Mouse (Mus musculus): ENCODE data around the gene Prmt3. TPM values are rescaled to one million over a fixed set of nuclear protein-coding genes. Genes with fewer than 3 reads are reported as not detected.

Prmt3 gene
- total RNA-seq (2021), result 10 to 100 TPM; 47.5 to 49.2 TPM

DNA sequence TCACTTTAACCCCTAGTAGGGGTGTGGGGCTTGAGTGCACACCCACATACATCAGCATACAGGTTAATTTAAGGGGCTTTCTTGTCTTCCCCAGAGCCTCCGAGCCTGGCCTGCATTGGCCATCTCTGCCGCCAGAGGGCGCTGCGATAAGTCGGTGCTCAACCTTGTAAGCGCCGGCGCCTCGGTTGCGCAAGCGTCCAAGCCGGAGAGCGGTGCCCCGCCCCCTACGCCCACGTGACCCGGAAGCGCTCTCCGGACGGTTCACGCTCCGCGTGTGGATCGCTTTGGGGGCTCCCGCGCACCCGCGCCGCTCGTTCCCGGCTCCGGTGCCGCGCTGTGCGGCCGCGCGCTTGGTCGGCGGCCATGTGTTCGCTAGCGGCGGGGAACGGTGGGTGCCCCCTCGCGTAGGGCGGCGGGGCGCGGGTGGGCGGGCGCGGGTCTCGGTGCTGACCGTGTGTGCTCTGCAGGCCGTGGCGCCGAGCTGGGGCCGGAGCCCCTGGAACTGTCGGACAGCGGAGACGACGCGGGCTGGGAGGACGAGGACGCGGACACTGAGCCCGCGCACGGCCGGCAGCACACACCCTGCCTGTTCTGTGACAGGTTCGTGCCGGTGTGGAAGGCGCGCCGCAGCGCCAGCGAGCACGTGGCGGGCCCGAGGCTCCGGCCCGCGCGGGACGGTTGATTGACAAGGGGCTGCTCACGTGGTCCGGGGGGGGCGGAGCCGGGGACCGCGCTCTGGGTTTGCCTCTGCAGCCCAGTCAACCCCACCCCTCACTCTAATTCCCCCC is at the start of gene Prmt3:
Gene Prmt3, plus strand, starts transcription at position 233 of the 788 bp plus-strand sequence.
- intact Hi-C loops (cut with DNase I), result no loop called here
- peak; percentile 99 for DNase-seq

DNA sequence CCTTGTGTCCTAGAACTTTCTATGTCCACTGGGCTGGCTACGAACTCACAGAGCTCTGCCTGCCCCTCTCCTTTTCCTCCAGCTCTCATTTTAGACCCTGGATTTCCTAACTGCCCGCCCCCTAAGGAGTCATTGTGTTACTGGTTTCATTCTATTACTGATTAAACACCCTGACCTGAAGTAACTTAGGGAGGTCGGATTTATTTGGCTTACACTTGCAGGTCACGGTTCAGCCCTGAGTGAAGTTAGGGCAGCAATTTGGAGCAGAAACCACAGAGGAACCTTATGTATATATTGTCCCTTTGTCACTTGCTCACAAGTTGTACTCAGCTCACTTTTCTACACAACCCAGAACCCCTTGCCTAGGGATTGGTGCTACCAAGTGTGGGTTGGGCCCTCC is 43.8 kb upstream of the Prmt3 start:
- intact Hi-C loops (cut with DNase I), result no loop called here
- DNase-seq, result no peak

DNA sequence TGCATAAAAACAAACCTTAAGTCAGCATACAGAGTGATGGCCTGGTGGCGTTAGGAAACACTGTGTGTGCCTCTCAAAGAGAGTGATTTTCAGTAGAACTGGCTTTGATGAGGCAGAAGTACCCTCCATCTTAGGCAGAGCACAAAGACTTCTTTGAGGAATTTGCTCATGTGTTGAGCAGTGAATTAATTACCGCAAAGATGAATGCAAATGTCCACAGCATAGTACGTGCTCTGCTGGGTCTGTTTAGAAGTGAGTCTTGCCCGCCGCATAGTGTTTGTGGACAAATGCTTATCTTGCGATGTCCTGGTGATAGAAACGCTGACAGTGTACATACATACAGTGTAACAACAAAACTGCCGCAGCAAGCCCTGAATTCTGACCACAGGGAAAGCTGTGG is 38.7 kb upstream of the Prmt3 start:
- DNase-seq, result no peak
- intact Hi-C loops (cut with DNase I), result no loop called here

DNA sequence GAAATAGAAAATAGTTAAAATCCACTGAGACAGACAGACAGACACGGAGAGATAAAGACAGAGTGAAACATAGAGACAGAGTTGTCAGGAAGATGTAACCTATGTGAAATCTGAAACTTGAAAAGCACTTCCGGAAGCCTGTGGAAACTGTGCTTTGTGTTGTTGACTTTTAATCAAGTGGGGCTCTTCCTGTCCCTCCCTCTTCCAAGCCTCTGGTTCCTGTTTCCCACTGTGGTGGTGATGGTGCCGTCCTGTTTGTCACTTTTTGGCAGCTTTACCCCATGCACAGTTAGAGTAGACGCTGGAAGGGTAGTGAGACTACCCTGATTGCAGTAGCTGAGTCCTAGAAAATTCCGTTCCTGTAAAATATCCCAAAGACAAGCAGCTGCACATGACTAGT is 36.7 kb upstream of the Prmt3 start:
- intact Hi-C loops (cut with DNase I), result no loop called here
- no peak for DNase-seq

DNA sequence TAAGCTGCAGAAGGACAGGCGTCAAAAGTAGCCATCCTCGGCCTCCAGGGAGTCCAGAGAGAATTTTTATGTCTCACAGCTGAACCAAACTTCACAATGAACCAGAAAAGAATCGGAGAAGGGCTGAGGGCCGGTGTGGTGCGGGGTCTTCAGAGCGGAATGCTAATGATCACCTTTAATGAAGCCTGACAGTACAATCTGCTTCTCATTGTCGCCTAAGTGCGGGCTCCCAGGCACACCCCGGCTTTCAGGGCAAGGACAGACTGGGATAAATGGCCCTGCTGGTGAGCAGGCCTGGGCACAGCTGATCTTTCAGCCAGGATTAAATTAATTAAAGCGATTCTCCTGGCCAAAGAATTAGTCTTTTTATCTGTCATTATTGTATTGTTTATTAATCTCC is 36.2 kb upstream of the Prmt3 start:
- intact Hi-C loops (cut with DNase I), result no loop called here
- peak; percentile 30 for DNase-seq

DNA sequence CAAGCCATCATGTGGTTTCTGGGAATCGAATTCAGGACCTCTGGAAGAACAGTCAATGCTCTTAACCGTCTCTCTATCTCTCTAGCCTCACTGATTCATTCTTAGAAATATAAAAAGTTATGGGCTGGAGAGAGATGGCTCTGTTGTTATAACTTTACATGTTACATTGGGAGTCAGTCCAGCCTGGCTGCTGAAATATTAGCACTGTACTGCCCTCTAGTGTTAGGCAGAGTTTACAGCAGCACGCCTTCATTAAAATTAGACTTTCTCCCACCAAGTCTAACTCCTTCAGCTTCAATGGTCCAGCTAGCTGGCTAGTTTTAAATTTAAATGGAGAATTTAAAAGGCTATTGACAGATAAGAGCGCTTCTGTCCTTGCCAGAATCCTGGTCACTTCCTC is 27.0 kb upstream of the Prmt3 start:
- intact Hi-C loops (cut with DNase I), result loop anchor here (2.0 to 10.0 kb wide), 2 partner anchors 134 to 246 kb away; no protein-coding TSS in a partner anchor
- DNase-seq, result peak; percentile 21

DNA sequence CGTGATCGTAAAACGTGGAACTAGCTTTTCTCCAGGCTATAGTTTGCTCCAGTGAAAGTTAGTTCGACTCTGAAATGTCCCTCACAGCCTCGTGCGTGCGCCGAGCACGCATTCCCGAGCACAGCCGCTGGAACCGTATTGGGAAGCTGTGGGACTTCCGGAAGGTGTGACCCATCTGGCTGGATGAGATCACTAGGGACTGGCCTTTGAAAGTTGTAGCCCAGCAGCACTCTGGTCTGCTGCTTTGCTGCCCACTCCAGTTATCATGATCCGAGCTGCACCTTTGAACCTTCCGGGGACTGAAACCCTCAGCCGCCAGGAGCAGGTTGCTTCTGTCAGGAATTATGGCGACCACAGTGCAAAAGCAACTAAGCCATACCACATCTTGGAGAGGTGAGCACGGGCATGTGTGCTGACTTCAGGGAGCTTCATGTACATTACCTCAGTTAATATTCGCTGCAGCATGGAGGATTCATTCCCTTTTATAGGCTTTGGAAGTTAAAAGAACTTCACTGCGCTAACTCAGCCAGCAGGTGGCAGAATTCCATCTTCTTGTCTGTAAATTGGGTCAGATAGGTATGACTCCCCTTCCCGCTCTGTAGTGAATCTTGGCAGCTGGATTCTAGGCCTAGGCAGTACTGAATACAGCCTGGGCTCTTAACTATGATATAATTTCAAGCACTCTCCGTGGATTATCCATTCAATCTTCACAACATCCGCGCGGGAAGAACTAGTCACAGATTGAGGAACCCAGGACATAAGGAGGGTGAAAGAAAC is 25.2 kb upstream of the Prmt3 start:
- peak; percentile 37 for DNase-seq
- intact Hi-C loops (cut with DNase I), result loop anchor here (10.0 kb wide), 1 partner anchor 248 kb away; no protein-coding TSS in a partner anchor

DNA sequence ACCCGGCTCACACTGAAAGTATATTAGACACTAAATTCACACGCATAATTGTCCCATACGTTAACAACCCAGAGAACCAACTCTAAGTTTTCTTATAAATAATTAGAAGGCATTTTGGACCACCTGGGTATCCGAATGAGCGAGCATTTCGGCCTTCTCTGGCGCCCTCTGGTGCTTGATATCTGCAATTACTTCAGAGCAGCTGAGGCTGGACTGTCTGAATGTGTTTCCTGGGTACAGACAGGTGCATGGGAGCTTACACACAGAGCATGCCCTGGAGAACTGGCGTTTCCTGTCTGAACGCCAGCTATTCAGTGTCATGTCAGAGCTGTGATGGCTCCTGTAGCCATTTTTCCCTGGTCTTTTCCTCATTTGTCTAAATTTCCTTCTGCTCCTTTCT is 23.4 kb upstream of the Prmt3 start:
- peak; percentile 51 for DNase-seq
- intact Hi-C loops (cut with DNase I), result loop anchor here (10.0 kb wide), 1 partner anchor 250 kb away; no protein-coding TSS in a partner anchor

DNA sequence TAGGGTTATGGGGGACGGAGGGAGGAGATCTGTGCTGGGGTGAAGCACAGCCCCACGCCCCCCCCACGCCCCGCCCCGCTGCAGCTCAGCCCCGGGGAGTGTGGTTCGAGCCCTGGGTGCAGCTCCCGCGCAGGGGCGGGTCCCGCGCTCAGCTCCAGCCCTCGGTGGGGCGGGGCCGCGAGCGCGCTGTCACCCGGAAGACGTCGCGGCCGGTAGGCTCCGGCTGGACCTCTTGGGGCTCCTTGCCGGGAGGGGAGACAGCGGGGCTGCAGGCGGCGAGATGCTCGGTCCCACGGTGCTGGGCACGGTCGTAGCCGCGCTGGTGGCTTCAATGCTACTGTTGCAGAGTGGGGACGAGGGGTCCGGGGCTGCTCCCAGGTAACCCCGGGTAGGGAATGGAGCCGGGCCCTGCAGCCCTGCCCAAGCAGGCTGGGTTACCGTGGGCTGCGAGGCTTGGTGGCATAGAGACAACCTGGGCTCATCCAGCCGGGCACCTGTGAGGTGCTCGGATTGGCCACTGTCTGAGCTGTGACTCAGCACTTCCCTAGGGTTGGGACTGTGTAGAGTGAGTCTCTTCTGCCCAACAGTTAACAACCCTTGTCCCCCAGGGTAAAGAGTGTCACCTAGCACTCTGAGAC is 19.1 kb upstream of the Prmt3 start, which contains the start of gene Htatip2:
Gene Htatip2, plus strand, starts transcription at position 182 of the 638 bp plus-strand sequence.
- intact Hi-C loops (cut with DNase I), result loop anchor here (10.0 kb wide), 1 partner anchor 254 kb away; no protein-coding TSS in a partner anchor
- no peak for DNase-seq

DNA sequence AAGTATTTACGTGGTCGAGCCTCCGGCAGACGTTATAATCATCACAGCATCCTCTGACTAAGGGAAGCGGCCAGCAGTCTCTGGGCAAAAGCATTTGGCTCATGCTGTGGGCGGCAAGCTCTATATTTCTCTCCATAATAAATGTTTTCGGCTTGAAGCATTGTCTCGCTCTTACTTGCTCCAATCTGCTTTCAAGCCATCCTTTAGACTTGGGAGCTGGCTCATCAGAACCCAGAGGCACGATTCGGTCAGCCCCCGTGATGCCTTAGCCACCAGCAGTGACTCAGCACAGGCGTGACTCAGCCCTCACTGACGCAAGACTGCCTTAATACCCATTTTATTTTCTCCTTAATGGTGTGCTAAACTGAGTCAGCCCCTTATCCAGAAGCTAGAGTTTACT is 15.5 kb upstream of the Prmt3 start:
- intact Hi-C loops (cut with DNase I), result no loop called here
- no peak for DNase-seq

DNA sequence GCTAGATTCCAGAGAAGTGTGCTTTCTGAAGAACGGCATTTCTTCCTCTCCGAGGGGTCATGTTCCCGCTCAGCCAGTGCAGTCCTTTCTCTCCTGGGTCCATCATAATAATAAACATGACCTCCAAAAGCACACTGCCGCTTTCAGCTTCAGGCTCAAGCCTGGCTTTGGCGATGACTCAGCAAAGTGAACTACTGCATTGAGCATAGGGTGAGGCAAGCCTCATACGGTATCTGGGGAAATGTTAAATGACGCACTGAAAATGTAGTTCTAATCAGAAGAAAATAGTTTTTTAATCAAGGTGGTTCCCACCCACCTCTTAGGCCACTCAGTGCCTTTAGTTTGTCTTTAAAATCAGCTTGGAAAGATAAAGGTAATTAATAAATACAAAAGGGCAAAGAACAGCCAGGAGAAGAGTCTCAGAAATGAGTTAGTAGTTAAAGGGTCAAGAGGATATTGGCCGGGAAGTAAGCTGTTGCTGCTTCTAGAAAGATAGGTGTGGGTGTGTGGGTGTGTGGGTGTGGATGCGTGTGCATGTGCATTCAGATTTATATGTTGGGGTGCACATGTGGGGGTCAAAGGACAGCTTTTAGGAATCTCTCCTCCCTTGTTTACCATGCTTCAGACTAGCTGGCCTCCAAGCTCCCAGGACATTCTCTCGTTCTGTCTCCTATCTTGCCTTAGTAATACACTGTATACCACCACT is 14.0 kb upstream of the Prmt3 start:
- no peak for DNase-seq
- intact Hi-C loops (cut with DNase I), result no loop called here

DNA sequence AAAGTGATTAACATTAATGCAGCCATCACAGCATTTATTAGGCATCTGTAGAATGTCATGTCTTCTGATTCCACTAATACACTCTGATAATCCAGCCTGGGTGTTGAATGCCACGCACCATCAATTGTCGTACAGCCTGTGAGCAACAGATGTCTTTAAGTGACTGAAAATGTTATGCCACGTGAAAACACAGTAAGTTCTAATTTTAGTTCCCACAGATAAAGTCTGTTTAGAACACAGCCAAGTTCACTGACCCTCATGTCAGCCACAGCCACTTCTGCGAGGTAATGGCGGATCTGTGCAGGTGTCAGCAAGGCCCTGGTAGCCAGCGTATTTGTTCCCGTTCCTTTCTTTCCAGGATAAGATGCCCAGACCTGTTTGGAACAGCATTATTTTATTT is 12.0 kb upstream of the Prmt3 start:
- intact Hi-C loops (cut with DNase I), result no loop called here
- no peak for DNase-seq

DNA sequence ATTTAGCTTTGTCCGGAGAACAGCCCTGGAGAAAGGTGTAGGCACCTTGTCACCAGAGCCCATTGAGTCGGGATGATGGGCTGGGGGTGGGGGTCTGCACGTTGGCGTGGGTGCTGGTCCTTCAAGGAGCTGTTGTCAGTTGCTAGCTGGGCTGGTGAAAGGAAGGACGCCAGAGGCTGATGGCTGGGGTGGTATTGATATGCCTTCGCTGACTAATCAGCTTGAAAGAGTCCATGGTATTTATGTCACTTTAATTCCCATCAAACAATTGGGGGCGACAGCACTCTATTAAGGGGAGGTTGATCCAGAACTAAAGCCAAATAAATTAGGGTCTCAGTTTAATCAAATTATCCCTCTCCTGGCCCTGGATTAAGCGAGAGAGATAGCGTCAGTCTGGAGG is 9.6 kb upstream of the Prmt3 start:
- intact Hi-C loops (cut with DNase I), result no loop called here
- DNase-seq, result no peak

DNA sequence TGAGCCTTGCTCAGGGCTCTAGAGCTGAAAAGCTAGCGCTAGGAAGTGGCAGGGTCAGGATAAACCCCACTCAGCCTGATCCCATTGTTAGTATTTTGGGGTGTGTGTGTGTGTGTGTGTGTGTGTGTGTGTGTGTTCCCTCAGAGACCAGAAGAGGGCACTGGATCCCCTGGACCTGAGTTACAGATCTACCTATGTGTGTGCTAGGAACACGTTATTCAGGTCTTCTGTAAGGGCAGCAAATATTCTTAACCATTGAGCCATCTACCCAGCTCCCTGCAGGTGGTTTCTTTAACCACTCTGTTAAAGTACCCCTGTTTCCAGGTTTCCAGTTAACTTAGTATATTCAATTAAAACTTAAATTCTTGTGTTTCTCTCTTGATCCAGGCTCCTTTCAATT is 3.8 kb upstream of the Prmt3 start:
- intact Hi-C loops (cut with DNase I), result no loop called here
- DNase-seq, result no peak

DNA sequence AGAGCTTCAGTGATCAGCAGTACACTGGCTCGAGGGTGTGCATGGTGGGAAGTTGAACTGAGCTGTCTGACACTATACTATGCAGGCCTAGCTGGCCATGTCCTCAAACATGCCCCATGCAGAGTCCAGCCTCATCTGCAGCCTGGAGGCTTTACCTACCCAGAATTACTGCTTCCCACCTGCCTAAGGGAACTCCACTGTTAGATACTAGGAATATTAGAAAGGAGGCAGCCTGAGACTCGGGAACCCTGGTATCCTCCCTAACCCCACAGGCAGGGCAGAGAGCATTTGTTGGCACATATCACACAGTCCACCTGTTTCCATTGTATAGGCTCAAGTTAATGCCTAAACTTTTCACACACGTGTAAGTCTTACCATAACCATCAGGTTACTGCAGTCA is 561 bp upstream of the Prmt3 start:
- intact Hi-C loops (cut with DNase I), result no loop called here
- no peak for DNase-seq

DNA sequence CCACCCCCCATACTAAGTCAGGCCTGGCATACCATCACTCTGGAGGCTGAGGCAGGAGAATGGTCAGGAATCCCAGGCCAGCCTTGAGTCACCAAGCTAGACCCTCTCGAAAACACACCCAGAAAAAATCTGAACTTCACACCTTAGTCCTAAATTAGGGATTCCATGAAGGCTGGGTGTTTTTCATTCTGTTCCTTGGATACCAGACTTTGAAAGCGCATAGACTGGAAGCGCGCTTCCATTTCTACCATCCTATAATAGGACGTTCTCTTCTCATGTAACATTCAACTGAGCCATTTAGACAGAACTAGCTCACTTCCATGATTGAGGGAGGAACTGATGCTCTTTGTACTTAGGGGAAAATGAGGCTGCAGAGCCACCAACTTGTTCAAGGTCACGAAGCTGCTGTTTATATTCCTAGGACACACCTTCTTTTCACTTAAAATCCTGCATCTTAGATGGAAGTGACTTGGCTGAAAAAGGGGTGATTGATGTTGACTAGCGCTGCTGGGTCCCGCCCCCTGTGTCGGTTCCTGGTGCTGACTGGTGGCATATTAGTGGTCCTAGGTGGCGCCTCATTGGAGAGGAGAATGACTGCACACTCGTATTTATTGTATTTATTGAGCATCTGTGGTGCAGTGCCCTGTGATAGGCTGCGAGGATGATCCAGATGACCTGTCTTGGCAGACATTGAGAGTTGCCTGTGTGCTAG is 914 bp downstream of the Prmt3 start:
- intact Hi-C loops (cut with DNase I), result no loop called here
- DNase-seq, result no peak

DNA sequence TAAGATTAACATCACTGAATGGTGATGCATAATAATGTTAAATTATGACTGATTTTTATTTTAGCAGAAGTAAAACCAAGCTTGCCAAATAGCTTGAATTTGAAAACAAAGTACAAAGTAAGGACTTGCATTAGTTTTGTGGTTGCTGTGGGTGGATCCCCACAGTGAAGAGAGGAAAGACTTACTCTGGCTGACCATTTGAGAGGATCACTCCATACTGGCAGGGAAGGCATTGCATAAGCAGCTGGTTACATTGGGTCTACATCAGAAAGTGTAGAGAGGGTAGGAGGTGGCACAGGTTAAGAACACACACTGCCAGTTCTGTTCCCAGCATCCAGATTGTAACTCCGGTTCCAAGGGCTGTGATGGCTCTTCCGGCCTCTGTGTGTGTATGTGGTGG is 4.9 kb downstream of the Prmt3 start:
- intact Hi-C loops (cut with DNase I), result no loop called here

DNA sequence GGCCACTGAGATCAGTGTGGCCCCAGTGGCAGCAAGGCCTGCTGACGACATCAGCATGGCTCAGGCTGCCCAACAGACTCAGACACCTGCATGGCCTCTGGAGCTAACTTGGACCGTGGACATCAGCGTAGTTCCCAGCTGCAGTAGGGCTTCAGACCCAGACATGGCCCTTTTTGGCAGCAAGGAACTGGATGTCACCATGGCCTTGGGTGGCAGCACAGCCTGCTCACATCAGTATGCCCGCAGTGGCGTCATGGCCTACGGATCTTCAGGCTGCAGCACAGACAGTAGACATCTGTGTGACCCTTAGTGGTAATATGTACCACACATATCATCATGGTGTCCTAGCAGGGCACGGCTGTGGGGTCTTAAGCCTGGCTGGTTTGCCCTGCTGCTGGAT is 7.0 kb downstream of the Prmt3 start:
- intact Hi-C loops (cut with DNase I), result no loop called here
- DNase-seq, result no peak

More for the DNA sequence above, 4.9 kb downstream of the Prmt3 start:
- no peak for DNase-seq

DNA sequence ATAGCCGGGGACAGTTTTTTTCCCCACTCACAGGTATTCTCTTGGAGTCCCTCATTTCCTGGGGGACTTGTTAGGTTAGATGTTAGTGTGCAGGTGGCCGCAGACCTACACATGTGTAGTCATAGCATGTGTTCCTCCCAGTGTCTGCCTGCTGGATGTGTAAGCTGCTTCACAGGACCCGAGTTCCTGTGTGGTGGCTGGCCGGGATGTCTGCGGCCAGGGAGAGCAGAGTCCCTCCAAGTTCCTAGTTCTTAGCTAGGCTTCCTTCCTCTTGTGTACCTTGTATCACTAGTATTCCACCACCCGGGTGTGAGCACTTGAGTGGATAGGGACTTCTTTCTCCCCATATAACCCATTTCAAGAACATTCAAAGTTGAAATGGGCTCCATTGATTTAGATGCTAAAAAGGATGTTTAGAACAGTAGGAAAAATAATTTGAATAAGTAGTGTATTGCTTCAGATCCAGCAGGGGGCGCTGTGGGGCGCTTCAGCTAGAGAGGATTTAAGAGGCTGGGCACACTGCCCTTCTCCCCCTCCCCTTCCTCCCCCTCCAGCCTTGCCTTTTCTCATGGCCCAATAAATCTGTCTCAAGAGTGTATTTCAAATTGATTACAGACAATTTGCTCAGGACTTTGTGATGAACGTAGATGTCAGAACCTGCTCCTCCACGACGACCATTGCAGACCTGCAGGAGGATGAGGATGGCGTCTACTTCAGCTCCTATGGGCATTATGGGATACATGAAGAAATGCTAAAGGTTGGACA is 8.7 kb downstream of the Prmt3 start:
- intact Hi-C loops (cut with DNase I), result no loop called here
- DNase-seq, result peak; percentile 90

DNA sequence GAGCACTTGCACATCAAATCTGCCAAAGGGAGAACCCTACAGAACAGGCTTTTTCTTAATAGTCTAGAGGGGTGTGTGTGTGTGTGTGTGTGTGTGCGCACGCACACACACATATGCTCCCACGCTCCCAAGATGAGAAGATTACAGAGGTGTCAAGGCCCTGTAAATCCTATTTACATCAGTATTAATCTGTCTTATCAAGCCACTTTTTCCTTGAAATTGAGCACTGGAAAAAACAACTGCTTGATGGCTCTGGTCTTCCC is 9.2 kb downstream of the Prmt3 start:
- intact Hi-C loops (cut with DNase I), result no loop called here
- DNase-seq, result no peak
